Mouse (Mus musculus) retina, adult 2 months (tissue): Measurements from ENCODE around the gene Mon2.

ENCODE experiments used
- DNase-seq: peaks from one replicate; pipeline ENCODE4 v3.0.0-alpha.2; 2012; ENCODE audit warnings: low read depth, low spot score

Gene Mon2

DNA sequence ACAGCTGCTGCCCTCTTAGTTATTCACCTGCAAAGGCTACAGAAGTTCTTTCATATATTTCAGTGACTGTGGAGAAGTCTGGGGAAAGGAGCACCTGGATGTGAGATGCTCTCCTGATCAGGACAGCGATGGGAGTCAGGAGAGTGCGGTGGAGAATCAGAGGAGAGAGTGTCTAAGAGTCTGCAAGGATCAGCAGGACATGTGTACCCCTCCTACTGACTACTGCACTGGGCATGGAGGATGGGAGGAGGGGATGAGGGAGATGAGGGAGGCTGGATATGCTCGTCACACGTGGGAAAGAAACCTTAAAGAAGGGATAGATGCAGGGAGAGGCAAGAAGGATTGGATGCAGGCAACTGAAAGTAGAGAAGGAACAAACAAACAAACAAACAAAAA, 112.1 kb downstream of the Mon2 start:
- DNase-seq: no peak

DNA sequence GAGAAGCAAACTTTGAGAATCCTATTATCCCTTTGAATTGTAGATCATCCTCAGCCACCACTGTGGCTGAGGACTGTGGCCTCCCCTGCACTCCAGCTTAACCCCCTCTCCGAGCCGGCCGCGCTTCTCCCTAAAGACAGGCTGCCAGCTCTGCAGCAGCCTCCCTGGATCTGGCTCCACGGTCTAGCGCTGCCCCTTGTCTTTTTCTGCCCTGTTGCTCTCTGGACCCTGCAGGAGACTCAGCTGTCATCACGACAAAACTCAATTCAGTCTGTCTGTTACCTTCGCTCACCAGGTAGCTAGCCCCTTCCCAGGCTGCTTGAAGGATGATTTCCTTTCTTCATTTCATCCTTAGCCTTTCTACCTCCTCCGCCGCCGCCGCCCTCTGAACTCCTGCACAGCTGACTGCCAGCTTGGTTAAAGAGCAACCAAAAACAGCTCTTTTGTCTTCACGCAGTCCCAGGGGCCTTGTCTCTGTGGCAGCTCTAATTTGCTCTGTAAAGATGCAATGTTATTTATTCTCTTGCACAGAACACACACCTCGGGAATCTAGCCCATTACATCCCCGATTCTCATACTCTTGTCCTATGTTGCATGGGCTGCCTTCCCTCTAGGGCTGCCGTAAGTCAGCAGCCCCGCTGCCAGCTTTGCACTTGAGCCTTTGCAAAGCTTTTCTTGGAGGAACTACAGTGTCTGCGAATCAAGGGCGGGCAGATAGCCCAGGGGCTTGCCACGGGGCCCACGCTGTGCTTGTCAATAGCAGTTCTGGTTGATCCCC, 112.7 kb downstream of the Mon2 start:
- DNase-seq: no peak

DNA sequence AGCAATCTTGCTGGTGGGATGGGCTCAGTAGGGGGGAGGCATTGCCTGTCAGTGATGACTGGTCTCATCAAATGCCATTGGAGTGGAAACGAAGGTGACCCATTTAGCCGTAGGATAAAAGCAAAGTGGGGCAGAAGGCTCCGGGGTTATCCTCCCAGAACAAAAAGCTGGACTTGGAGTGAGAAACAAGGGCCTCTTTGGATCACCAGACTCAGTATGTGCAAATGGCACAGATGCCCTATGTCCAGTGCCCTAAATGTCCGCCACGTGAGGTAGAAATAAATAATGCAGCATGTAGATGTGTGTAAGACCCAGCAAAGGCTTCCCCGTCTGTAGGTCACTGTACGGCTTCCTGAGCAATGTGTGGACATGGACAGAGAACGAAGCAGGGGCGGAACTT, 113.7 kb downstream of the Mon2 start:
- DNase-seq: no peak

DNA sequence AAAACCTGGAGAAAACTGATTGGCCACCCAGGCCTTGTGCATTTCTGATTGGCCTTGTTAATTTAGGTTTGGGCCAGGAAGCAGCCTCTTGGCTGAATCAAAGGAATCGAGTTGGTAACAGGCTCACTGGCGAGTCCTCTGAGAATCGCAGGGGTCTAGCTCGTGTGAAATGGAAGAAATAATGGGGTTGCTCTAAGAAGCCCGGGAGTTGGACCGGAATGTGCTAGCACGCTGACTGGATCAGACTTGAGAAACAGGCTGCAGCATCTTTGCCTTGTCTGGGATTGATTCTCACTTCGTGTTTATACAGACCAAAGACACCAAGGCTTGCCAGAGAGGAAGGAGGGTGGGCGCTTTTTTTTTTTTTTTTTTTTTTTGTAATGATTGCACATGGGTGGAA, 114.8 kb downstream of the Mon2 start:
- no peak for DNase-seq

DNA sequence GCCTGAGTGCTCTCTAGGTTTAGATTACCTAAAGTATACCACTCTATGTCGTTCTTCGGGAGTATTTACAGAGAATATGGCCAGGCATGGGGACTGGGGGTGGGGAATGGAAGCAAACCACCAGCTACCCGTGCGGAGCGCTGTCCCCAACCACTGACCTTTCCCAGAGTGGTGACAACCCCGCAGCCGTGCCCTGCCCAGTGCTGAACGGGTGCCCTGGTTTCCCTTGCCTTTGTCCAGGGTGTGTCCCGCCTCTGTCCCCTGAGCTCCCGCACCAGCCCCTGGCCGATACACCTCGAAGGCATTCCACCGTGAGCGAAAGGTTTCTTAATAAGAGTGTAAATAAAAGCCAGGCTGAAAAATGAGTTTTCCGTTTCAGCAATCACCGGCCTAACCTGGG, 115.6 kb downstream of the Mon2 start:
- DNase-seq: no peak

DNA sequence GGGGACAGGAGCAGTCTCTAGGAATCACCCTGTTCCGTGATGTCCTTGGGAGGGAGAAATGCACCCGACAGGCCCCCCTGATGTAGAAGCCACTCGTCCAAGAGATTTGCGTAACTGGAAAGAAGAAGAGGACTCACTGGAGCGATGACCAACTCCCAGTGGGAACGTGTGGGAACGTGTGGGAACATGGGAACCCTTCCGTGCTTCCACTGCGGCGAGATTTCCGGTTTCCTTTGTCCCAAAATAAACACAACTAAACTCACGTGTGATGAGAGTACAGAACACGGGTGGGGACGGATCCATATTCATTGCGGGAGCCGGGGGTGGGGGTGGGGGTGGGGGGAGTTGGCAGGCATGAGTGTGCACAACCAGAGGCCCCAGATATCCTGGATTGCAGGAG, 116.1 kb downstream of the Mon2 start:
- DNase-seq: no peak

DNA sequence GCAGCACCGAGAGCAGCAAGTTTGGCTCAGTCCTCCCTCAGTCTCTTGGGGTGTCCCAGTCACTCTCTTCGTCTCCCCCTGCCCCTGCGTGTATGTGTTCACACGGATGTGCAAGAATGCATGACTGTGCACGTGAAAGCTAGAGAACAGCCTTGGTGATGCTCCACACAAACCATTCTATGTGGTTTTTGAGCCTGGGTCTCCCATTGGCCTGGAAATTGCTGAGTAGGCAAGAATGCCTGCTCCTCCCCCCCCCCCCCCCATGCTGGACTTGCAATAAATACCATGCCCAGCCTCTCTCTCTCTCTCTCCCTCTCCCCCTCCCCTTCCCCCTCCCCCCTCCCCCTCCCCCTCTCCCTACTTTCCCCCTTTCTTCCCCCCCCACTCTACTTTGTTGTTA, 117.6 kb downstream of the Mon2 start:
- DNase-seq: no peak

DNA sequence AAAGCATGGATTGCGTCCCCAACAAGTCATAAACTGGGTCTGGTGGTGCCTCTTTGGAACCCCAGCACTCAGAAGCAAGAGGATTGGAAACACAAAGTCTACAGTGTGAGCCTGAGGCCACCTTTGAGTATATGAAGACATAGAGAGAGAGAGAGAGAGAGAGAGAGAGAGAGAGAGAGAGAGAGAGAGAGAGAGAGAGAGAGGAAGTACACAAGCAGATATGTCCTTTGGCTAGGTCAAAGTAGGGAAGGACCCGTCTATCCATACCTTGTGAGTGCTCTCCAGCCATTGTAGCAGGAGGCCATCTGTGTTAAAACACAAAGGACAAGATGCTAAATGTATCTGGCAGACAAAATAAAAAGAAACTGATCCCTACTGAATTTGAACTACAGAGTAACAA, 118.4 kb downstream of the Mon2 start:
- no peak for DNase-seq

DNA sequence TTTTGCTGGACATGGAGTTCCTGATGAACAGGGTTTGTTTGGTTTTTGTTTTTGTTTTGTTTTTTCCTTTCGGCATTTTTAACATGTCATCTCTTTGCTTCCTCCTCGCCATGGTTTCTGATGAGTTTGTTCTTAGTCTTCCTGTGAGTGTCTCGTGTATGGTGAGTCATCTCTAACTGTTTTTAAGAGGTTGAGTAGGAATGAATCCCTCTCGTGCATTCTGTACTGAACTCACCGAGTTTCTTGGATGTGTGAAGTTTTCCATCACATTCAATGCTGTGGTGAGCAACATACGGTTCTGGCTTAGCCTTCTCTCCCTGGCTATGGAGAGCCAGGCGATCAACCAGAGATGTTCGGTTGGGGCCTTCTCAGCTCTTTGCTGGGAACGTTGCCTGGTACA, 122.7 kb downstream of the Mon2 start:
- DNase-seq: no peak

DNA sequence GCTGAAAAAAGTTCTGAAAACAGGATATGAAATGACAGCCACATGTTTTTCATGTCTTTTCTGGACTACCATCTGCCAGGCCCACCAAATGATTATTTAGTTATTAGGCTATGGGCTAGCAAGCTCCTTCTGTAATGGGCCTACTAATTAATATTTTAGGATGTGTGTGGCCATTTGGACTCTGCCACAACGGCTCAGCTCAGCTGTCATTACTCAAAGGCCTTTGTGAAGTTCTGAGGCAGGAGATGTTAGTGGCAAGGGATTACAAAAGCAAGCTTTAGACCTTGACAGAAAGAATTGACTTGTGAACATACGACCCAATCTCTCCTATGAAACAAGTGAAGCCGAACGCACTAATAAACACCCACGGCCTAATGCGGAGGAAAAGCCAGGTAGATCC, 125.3 kb downstream of the Mon2 start:
- DNase-seq: no peak

DNA sequence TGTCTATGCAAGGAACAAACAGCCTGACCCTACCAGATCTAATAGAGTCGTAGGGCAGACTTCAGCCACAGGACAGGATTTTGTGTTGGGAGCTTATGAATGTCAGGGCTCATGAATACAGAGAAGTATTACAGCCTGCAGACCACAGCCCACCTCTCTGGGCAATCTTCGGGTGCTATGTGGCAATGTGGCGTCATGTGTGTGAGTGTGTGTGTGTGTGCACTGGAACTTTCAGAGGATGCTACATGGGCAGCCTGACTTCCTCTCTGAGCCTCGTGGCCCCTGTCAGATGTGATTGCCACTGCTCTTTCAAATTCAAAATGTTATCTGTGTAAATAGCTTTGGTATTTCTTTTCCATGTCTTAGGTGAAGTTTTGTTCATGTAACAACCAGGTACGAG, 131.4 kb downstream of the Mon2 start:
- DNase-seq: no peak

DNA sequence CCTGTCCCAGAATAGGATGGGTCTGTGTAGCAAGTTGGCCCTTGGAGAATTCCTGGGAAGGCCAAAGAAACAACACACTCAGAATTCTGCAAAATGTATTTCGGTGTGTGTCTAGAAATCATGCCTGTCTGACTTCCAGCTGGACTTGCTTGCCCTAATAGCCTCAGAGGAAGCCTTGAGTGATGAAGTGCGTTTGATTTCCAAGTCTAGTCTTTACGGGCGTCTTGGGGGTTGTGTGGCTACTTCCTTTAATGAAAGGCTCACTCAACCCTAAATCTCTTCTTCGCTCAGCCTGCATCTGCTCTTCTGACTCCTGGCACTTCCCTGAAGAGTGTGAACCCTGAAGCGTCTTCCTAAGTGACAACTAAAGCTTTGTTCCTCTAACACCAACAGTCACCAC, 132.5 kb downstream of the Mon2 start:
- no peak for DNase-seq

DNA sequence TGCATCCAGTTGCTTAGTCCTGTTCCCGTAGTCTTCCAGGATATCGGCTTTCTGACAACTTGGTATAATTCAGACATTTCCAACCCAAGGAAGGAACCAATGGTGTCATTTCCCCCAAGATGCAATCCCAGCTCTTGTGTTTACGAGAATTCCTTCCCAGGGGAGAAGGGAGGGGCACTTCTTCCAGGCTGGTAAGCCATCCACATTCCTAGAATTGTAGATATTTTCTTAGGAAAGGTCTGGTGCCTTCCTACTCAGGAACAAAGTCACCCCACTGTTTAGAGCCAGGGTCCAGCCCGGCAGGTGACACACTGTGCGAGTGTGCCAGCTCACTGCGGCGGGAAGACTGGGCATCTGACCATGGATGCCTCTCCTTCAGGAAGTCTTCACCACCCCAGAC, 133.5 kb downstream of the Mon2 start:
- DNase-seq: no peak
